Mouse (Mus musculus) thymus, adult 2 months (tissue): ENCODE results near the gene Asna1.

Experiments used
- CTCF ChIP-seq: fragments of 200-500 bp; IDR thresholded peaks from 2 replicates; pipeline ENCODE4 v1.5.1; 2012; ENCODE audit warnings: mild to moderate bottlenecking, control low read depth, low read length, moderate library complexity, borderline replicate concordance; ENCODE audit not compliant: control insufficient read depth, poor library complexity, insufficient read depth; ENCODE audit errors: extremely low read depth
- POLR2A ChIP-seq: fragments of 200-500 bp; IDR thresholded peaks from 2 replicates; pipeline ENCODE4 v1.6.1; 2012; ENCODE audit warnings: mild to moderate bottlenecking, low read length, control low read depth, moderate library complexity; ENCODE audit not compliant: control insufficient read depth, poor library complexity, insufficient read depth; ENCODE audit errors: extremely low read depth

DNA sequence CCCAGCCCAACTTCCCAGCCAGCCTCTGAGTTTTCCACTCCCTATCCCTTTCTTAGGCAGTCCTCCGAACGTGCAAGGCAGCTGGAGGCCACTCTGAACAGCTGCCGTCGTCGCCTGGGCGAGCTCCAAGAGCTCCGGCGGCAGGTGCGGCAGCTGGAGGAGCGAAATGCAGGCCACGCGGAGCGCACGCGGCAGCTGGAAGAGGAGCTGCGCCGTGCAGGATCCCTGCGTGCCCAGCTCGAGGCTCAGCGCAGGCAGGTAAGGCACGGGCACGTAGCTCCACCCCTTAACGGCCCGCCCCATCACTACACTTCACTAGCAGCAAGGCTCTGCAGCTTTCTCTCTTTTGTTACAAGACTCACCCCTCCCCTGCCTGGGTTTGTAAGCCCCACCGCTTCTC, 29.4 kb downstream of the Asna1 start:
- no peak for TF ChIP-seq CTCF
- TF ChIP-seq POLR2A, result no peak
